Mouse (Mus musculus) heart, adult 18-20 months (tissue): ENCODE measurements around the gene Sirt3. TPM values are rescaled to one million over a fixed set of nuclear protein-coding genes. Genes with fewer than 3 reads are reported as not detected.

ENCODE experiments used
- DNase-seq, 2 experiments: peaks; one replicate each; pipeline ENCODE4 v3.0.0; 2021 to 2022; ENCODE audit warnings: mixed read lengths in 1 of 2
- total RNA-seq, 2 experiments: library from RNA; stranded (reverse); gene quantifications; 2 replicates each; pipeline ENCODE4 v1.2.3; 2021

Sirt3 gene
- total RNA-seq, 2 experiments from 2014 or later, result 61.9 to 69.3 TPM

- DNase-seq, result no peak
Observed at GRCm38 (mm10) chr7:140848591-140848990, 33.5 kb downstream of the Sirt3 start.

- DNase-seq, result peak in 1 of 2 experiments; percentile 31
Observed at GRCm38 (mm10) chr7:140847755-140848580, 34.1 kb downstream of the Sirt3 start, which contains the start of gene Odf3. TSS of gene Odf3 (plus strand) at chr7:140847805.

GRCm38 (mm10) chr7:140846676-140847075 lies 35.4 kb downstream of the Sirt3 start:
- no peak for DNase-seq

- no peak for DNase-seq
Observed at GRCm38 (mm10) chr7:140845683-140846082, 36.4 kb downstream of the Sirt3 start.

- DNase-seq, result peak; percentile 84 to 98
Observed at GRCm38 (mm10) chr7:140844905-140845665, 37.0 kb downstream of the Sirt3 start, which contains the start of gene Scgb1c1. TSS of gene Scgb1c1 (plus strand) at chr7:140845547.

GRCm38 (mm10) chr7:140843806-140844205 lies 38.3 kb downstream of the Sirt3 start:
- no peak for DNase-seq

- DNase-seq, result no peak
Observed at GRCm38 (mm10) chr7:140840750-140841735, 41.1 kb downstream of the Sirt3 start.

GRCm38 (mm10) chr7:140839556-140839955 lies 42.6 kb downstream of the Sirt3 start:
- no peak for DNase-seq

GRCm38 (mm10) chr7:140836243-140837115 lies 45.6 kb downstream of the Sirt3 start:
- no peak for DNase-seq

GRCm38 (mm10) chr7:140835758-140836087 lies 46.4 kb downstream of the Sirt3 start:
- no peak for DNase-seq

GRCm38 (mm10) chr7:140834968-140835757 lies 46.9 kb downstream of the Sirt3 start, which contains the start of gene Urah:
TSS of gene Urah (plus strand) at chr7:140835018.
- no peak for DNase-seq

- DNase-seq, result no peak
Observed at GRCm38 (mm10) chr7:140833341-140833740, 48.8 kb downstream of the Sirt3 start.

- DNase-seq, result no peak
Observed at GRCm38 (mm10) chr7:140831447-140831846, 50.7 kb downstream of the Sirt3 start.

- DNase-seq, result peak in 1 of 2 experiments; percentile 29
Observed at GRCm38 (mm10) chr7:140828171-140828881, 53.8 kb downstream of the Sirt3 start.

- no peak for DNase-seq
Observed at GRCm38 (mm10) chr7:140822731-140823130, 59.4 kb downstream of the Sirt3 start.

- peak; percentile 12 to 24 for DNase-seq
Observed at GRCm38 (mm10) chr7:140821653-140822329, 60.3 kb downstream of the Sirt3 start, which contains the start of gene Zfp941. TSS of gene Zfp941 (minus strand) at chr7:140822178.

- no peak for DNase-seq
Observed at GRCm38 (mm10) chr7:140821305-140821652, 60.8 kb downstream of the Sirt3 start.

- no peak for DNase-seq
Observed at GRCm38 (mm10) chr7:140820173-140820572, 61.9 kb downstream of the Sirt3 start.
